Comparison of ENCODE assay signal across 8 mouse cellular contexts in genomic region chr7:3389444-3390412, GRCm38 (mm10). TPM values are rescaled to one million over a fixed set of nuclear protein-coding genes. Genes with fewer than 3 reads are reported as not detected.
DNase-seq lines count a peak whose midpoint lies in the region; ATAC-seq and TF ChIP-seq lines count a peak whose summit lies in the region.

No protein-coding gene starts in this region.

- no peaks in the 10 kb centered on the region for H3K36me3 ChIP-seq in ES-Bruce4 (ENCODE audit: control insufficient read depth, insufficient read depth, low read length, poor library complexity, severe bottlenecking)
- H3K36me3 ChIP-seq in forebrain, embryonic 10.5 days (replicated peaks): peaks cover 10% of the 10 kb centered on the region
- no peaks in the 10 kb centered on the region for H3K36me3 ChIP-seq in hindbrain, embryonic 11.5 days (ENCODE audit: control insufficient read depth, insufficient read depth, low read length)
- H3K36me3 ChIP-seq in stomach, embryonic 15.5 days: no peaks in the 10 kb centered on the region

- no peaks in the 10 kb centered on the region for H3K27me3 ChIP-seq in ES-Bruce4 (ENCODE audit: control insufficient read depth, insufficient read depth, low read length, poor library complexity, severe bottlenecking)
- no peaks in the 10 kb centered on the region for H3K27me3 ChIP-seq in forebrain, embryonic 10.5 days (ENCODE audit: poor library complexity, severe bottlenecking)
- no peaks in the 10 kb centered on the region for H3K27me3 ChIP-seq in hindbrain, embryonic 11.5 days (ENCODE audit: control insufficient read depth, insufficient read depth, low read length)
- no peaks in the 10 kb centered on the region for H3K27me3 ChIP-seq in stomach, embryonic 15.5 days (replicated peaks)

- no peaks in the 10 kb centered on the region for H3K9me3 ChIP-seq in ES-Bruce4 (replicated peaks; ENCODE audit: control insufficient read depth, insufficient read depth, low read length, poor library complexity, severe bottlenecking)
- peaks cover 6% of the 10 kb centered on the region; the same call in 1 of the 2 replicates for H3K9me3 ChIP-seq in forebrain, embryonic 10.5 days
- no peaks in the 10 kb centered on the region for H3K9me3 ChIP-seq in hindbrain, embryonic 11.5 days (ENCODE audit: control insufficient read depth, low read length)
- no peaks in the 10 kb centered on the region for H3K9me3 ChIP-seq in stomach, embryonic 15.5 days

- peak overlapping the region; percentile 70 for H3K4me2 ChIP-seq in hindbrain, embryonic 11.5 days (replicated peaks; ENCODE audit: low read depth, low read length)
- peak overlapping the region; percentile 52 for H3K4me2 ChIP-seq in stomach, embryonic 15.5 days

- whole genome bisulfite sequencing in forebrain, embryonic 10.5 days: 3% methylated on average over 16 of the region's 17 CpGs
- 6% methylated on average over 13 of the region's 17 CpGs for WGBS in hindbrain, embryonic 11.5 days
- WGBS in stomach, embryonic 15.5 days: 2% methylated on average over 16 of the region's 17 CpGs

- H3K4me3 ChIP-seq in ES-Bruce4 (ENCODE audit: low read depth, low read length): peak overlapping the region; percentile 53
- H3K4me3 ChIP-seq in forebrain, embryonic 10.5 days: peak overlapping the region; percentile 56
- peak overlapping the region; percentile 31 for H3K4me3 ChIP-seq in hindbrain, embryonic 11.5 days (ENCODE audit: low read depth, low read length)
- peak overlapping the region; percentile 18; the same call in 1 of the 2 replicates for H3K4me3 ChIP-seq in stomach, embryonic 15.5 days (replicated peaks)

- no peak for TF ChIP-seq POLR2A in ES-Bruce4 (IDR thresholded peaks at IDR 0.05; ENCODE audit: insufficient read depth, low read length)

- no peak overlapping the region; the same call in 1 of the 2 replicates for H3K9ac ChIP-seq in ES-Bruce4 (ENCODE audit: low read depth, poor library complexity, severe bottlenecking)
- H3K9ac ChIP-seq in hindbrain, embryonic 11.5 days (ENCODE audit: low read depth, low read length): peak overlapping the region; percentile 7; the same call in 1 of the 2 replicates
- no peak overlapping the region for H3K9ac ChIP-seq in stomach, embryonic 15.5 days

- TF ChIP-seq EP300 in ES-Bruce4 (IDR thresholded peaks at IDR 0.05; ENCODE audit: insufficient read depth, low read depth, low read length): no peak

- H3K27ac ChIP-seq in ES-Bruce4 (ENCODE audit: insufficient read depth, low read length): 0 out of 2 replicates have a peak overlapping the region, but pooled peaks have one; percentile 59
- peak overlapping the region; percentile 85 for H3K27ac ChIP-seq in forebrain, embryonic 10.5 days
- no peak overlapping the region for H3K27ac ChIP-seq in hindbrain, embryonic 11.5 days (ENCODE audit: low read depth, low read length)
- no peak overlapping the region for H3K27ac ChIP-seq in stomach, embryonic 15.5 days

- TF ChIP-seq CTCF in ES-Bruce4 (IDR thresholded peaks at IDR 0.05; ENCODE audit: low read depth, low read length): no peak

- peak; percentile 61 for ATAC-seq in hindbrain, embryonic 11.5 days (ENCODE audit: low FRiP score)
- no peak for ATAC-seq in stomach, embryonic 15.5 days (ENCODE audit: insufficient read depth, low FRiP score, low read depth)

- peak; percentile 80 for DNase-seq in adrenal gland, postnatal 25 days
- peak; percentile 63 for DNase-seq in forebrain, embryonic 10.5 days (ENCODE audit: extremely low spot score, low spot score)
- DNase-seq in hindbrain, embryonic 11.5 days (ENCODE audit: low spot score): peak; percentile 72
- peak; percentile 93 to 95 for DNase-seq in layer of hippocampus, postnatal 10 days (ENCODE audit: low spot score in 2 of 2)
- DNase-seq in mesoderm, embryonic 11.5 days (ENCODE audit: low read depth, low spot score): peak; percentile 63
- no peak for DNase-seq in gastrocnemius, postnatal 4 days (ENCODE audit: low spot score in 2 of 2)

- H3K4me1 ChIP-seq in ES-Bruce4 (ENCODE audit: control insufficient read depth, insufficient read depth, low read length): peaks cover 2% of the 10 kb centered on the region
- H3K4me1 ChIP-seq in forebrain, embryonic 10.5 days: peaks cover 48% of the 10 kb centered on the region
- H3K4me1 ChIP-seq in hindbrain, embryonic 11.5 days (replicated peaks; ENCODE audit: control insufficient read depth, insufficient read depth, low read length): no peaks in the 10 kb centered on the region
- 0 out of 2 replicates have a peak, but pooled peaks cover 2% of the 10 kb centered on the region for H3K4me1 ChIP-seq in stomach, embryonic 15.5 days

RNA-seq across cellular contexts. Expression of gene Cacng8, which starts 0.8 kb away (rescaled TPM):
- polyA plus RNA-seq in ES-Bruce4 (2011; ENCODE audit: insufficient read depth, insufficient read length, low read depth, missing spikeins): 5.2 and 7.6 TPM in 2 replicates
- total RNA-seq in adrenal gland, postnatal 25 days (2021): 2.5 and 5.1 TPM in 2 replicates
- 6.7 and 7.1 TPM in 2 replicates for polyA plus RNA-seq in forebrain, embryonic 10.5 days (2016; fragmentation: Nextera tagmentation; extraction: Ambion mirVana)
- polyA plus RNA-seq in hindbrain, embryonic 11.5 days (2014; fragmentation: Nextera tagmentation; extraction: Ambion mirVana): 5.1 and 7.0 TPM in 2 replicates
- total RNA-seq in layer of hippocampus, postnatal 10 days (2021): 100 to 1,000 TPM; 294 to 302 TPM
- polyA plus RNA-seq in stomach, embryonic 15.5 days (2015; fragmentation: Nextera tagmentation; extraction: Ambion mirVana): 1.5 and 1.9 TPM in 2 replicates
- not detected for total RNA-seq in gastrocnemius, postnatal 4 days (2021)

RNA-seq across cellular contexts. Expression of gene Cacng6, which starts 34.3 kb away (rescaled TPM):
- 16.6 and 17.6 TPM in 2 replicates for polyA plus RNA-seq in ES-Bruce4 (2011; ENCODE audit: insufficient read depth, insufficient read length, low read depth, missing spikeins)
- not detected in 2 replicates for total RNA-seq in adrenal gland, postnatal 25 days (2021)
- 0.22 and 0.27 TPM in 2 replicates for polyA plus RNA-seq in forebrain, embryonic 10.5 days (2016; fragmentation: Nextera tagmentation; extraction: Ambion mirVana)
- 0.08 and 0.45 TPM in 2 replicates for polyA plus RNA-seq in hindbrain, embryonic 11.5 days (2014; fragmentation: Nextera tagmentation; extraction: Ambion mirVana)
- total RNA-seq in layer of hippocampus, postnatal 10 days (2021): 1 to 10 TPM in 1 of 2 experiments, under 1 TPM in 1; 0.56 to 1.2 TPM
- polyA plus RNA-seq in stomach, embryonic 15.5 days (2015; fragmentation: Nextera tagmentation; extraction: Ambion mirVana): 0.36 and 0.43 TPM in 2 replicates
- total RNA-seq in gastrocnemius, postnatal 4 days (2021): 10 to 100 TPM; 76.0 to 76.4 TPM

RNA-seq across cellular contexts. Expression of gene Cacng7, which starts 57.0 kb away (rescaled TPM):
- polyA plus RNA-seq in ES-Bruce4 (2011; ENCODE audit: insufficient read depth, insufficient read length, low read depth, missing spikeins): 57.6 and 60.5 TPM in 2 replicates
- 6.6 and 10.1 TPM in 2 replicates for total RNA-seq in adrenal gland, postnatal 25 days (2021)
- 1.7 and 2.2 TPM in 2 replicates for polyA plus RNA-seq in forebrain, embryonic 10.5 days (2016; fragmentation: Nextera tagmentation; extraction: Ambion mirVana)
- polyA plus RNA-seq in hindbrain, embryonic 11.5 days (2014; fragmentation: Nextera tagmentation; extraction: Ambion mirVana): 3.9 and 4.6 TPM in 2 replicates
- 100 to 1,000 TPM; 114 to 119 TPM for total RNA-seq in layer of hippocampus, postnatal 10 days (2021)
- polyA plus RNA-seq in stomach, embryonic 15.5 days (2015; fragmentation: Nextera tagmentation; extraction: Ambion mirVana): 2.5 and 2.6 TPM in 2 replicates
- total RNA-seq in gastrocnemius, postnatal 4 days (2021): 10 to 100 TPM; 18.9 to 20.5 TPM

Comparison
In these comparisons a context has a peak if more than half of its experiments do, and no peak if none do; other contexts are left out.
1. H3K27ac ChIP-seq: peak in ES-Bruce4 (single experiment) and forebrain, embryonic 10.5 days (single experiment); none in hindbrain, embryonic 11.5 days (single experiment) and stomach, embryonic 15.5 days (single experiment).
2. DNase-seq: peak in adrenal gland, postnatal 25 days (single experiment), forebrain, embryonic 10.5 days (single experiment), hindbrain, embryonic 11.5 days (single experiment), layer of hippocampus, postnatal 10 days (2 of 2) and mesoderm, embryonic 11.5 days (single experiment); none in gastrocnemius, postnatal 4 days (0 of 2).
3. RNA of gene Cacng6, which starts 34.3 kb away (polyA plus RNA-seq): 16.6 to 17.6 TPM in ES-Bruce4; 0.36 to 0.43 TPM in stomach, embryonic 15.5 days, 0.22 to 0.27 TPM in forebrain, embryonic 10.5 days and 0.08 to 0.45 TPM in hindbrain, embryonic 11.5 days; every median in the first group is over 10 times any median in the second.
4. RNA of gene Cacng7, which starts 57.0 kb away (polyA plus RNA-seq): 57.6 to 60.5 TPM in ES-Bruce4; 3.9 to 4.6 TPM in hindbrain, embryonic 11.5 days, 2.5 to 2.6 TPM in stomach, embryonic 15.5 days and 1.7 to 2.2 TPM in forebrain, embryonic 10.5 days; every median in the first group is over 10 times any median in the second.
5. Peak in every context shown above with its lines, with median percentiles within 50 percentile points of each other: H3K4me3 ChIP-seq.